Mouse (Mus musculus): ENCODE results near the gene Gins1.
"Not testable (repeated sequence)": the region's sequence is repeated elsewhere in the genome, so short reads cannot be mapped to it uniquely, and the experiment has no call there.

The Gins1 gene

GRCm38 (mm10) chr2:150904936-150905450 lies at the start of gene Gins1:
Gene Gins1 (plus strand): TSS chr2:150905400.
- DNase-seq (ENCODE audit: low spot score): no peak

GRCm38 (mm10) chr2:150858724-150859487 lies 46.3 kb upstream of the Gins1 start:
- no peak for DNase-seq (ENCODE audit: low spot score)

- no peak for DNase-seq (ENCODE audit: low spot score)
Measured at GRCm38 (mm10) chr2:150859709-150860470, 45.3 kb upstream of the Gins1 start.

- DNase-seq (ENCODE audit: low spot score): no peak
Measured at GRCm38 (mm10) chr2:150861128-150861527, 44.1 kb upstream of the Gins1 start.

GRCm38 (mm10) chr2:150867021-150867420 lies 38.2 kb upstream of the Gins1 start:
- no peak for DNase-seq (ENCODE audit: low spot score)

- DNase-seq (ENCODE audit: low spot score): no peak
Measured at GRCm38 (mm10) chr2:150869446-150869845, 35.8 kb upstream of the Gins1 start.

GRCm38 (mm10) chr2:150874508-150874907 lies 30.7 kb upstream of the Gins1 start:
- DNase-seq (ENCODE audit: low spot score): no peak

GRCm38 (mm10) chr2:150875226-150875625 lies 30.0 kb upstream of the Gins1 start:
- no peak for DNase-seq (ENCODE audit: low spot score)

- DNase-seq (ENCODE audit: low spot score): no peak
Measured at GRCm38 (mm10) chr2:150877561-150877960, 27.6 kb upstream of the Gins1 start.

GRCm38 (mm10) chr2:150884075-150884778 lies 21.0 kb upstream of the Gins1 start:
- no peak for DNase-seq (ENCODE audit: low spot score)

GRCm38 (mm10) chr2:150884779-150885110 lies 20.5 kb upstream of the Gins1 start:
- DNase-seq (ENCODE audit: low spot score): no peak

GRCm38 (mm10) chr2:150885814-150886213 lies 19.4 kb upstream of the Gins1 start:
- DNase-seq (ENCODE audit: low spot score): no peak

- DNase-seq (ENCODE audit: low spot score): no peak
Measured at GRCm38 (mm10) chr2:150886315-150886714, 18.9 kb upstream of the Gins1 start.

- DNase-seq (ENCODE audit: low spot score): no peak
Measured at GRCm38 (mm10) chr2:150887370-150887769, 17.8 kb upstream of the Gins1 start.

GRCm38 (mm10) chr2:150894617-150895267 lies 10.5 kb upstream of the Gins1 start:
- no peak for DNase-seq (ENCODE audit: low spot score)

- no peak for DNase-seq (ENCODE audit: low spot score)
Measured at GRCm38 (mm10) chr2:150895691-150896252, 9.4 kb upstream of the Gins1 start.

GRCm38 (mm10) chr2:150900341-150900740 lies 4.9 kb upstream of the Gins1 start:
- no peak for DNase-seq (ENCODE audit: low spot score)

GRCm38 (mm10) chr2:150902347-150902746 lies 2.9 kb upstream of the Gins1 start:
- DNase-seq (ENCODE audit: low spot score): no peak

GRCm38 (mm10) chr2:150904272-150904935 lies 796 bp upstream of the Gins1 start, which contains the start of gene Abhd12:
Gene Abhd12 (minus strand): TSS chr2:150904741.
- DNase-seq (ENCODE audit: low spot score): peak; percentile 91

GRCm38 (mm10) chr2:150908881-150909280 lies 3.7 kb downstream of the Gins1 start:
- DNase-seq (ENCODE audit: low spot score): not testable (repeated sequence)

GRCm38 (mm10) chr2:150909429-150910039 lies 4.3 kb downstream of the Gins1 start:
- peak; percentile 77 for DNase-seq (ENCODE audit: low spot score)
